Mouse (Mus musculus) lung, embryonic 15.5 days (tissue): Measurements from ENCODE around the gene St8sia4. TPM values are rescaled to one million over a fixed set of nuclear protein-coding genes. Genes with fewer than 3 reads are reported as not detected.

Experiments used
- ATAC-seq: fragments of 200-750 bp; cut with Nextera tagmentation; 2 replicates; pipeline ENCODE4 v1.8.0; 2017; ENCODE audit warnings: moderate number of reproducible peaks, borderline replicate concordance; ENCODE audit not compliant: low FRiP score, low TSS enrichment; ENCODE audit errors: extremely low read depth
- H3K27ac ChIP-seq: fragments of 300-500 bp; sonication (generic); 2 replicates; pipeline ENCODE4 v1.5.1; 2015; ENCODE audit warnings: moderate library complexity, mild to moderate bottlenecking, inconsistent platforms
- H3K27me3 ChIP-seq: fragments of 300-500 bp; sonication (generic); 2 replicates; pipeline ENCODE4 v1.6.1; 2015; ENCODE audit warnings: inconsistent platforms
- H3K36me3 ChIP-seq: fragments of 300-500 bp; sonication (generic); 2 replicates; pipeline ENCODE4 v1.6.1; 2015; ENCODE audit warnings: inconsistent platforms
- H3K4me1 ChIP-seq: fragments of 300-500 bp; sonication (generic); 2 replicates; pipeline ENCODE4 v1.6.1; 2015; ENCODE audit warnings: inconsistent platforms
- H3K4me2 ChIP-seq: fragments of 300-500 bp; sonication (generic); 2 replicates; pipeline ENCODE4 v1.6.1; 2015; ENCODE audit warnings: inconsistent platforms, mild to moderate bottlenecking, moderate library complexity
- H3K4me3 ChIP-seq: fragments of 300-500 bp; sonication (generic); 2 replicates; pipeline ENCODE4 v1.5.1; 2015; ENCODE audit warnings: mild to moderate bottlenecking, inconsistent platforms
- H3K9ac ChIP-seq: fragments of 300-500 bp; sonication (generic); 2 replicates; pipeline ENCODE4 v1.6.1; 2015; ENCODE audit warnings: inconsistent platforms
- H3K9me3 ChIP-seq: fragments of 300-500 bp; sonication (generic); 2 replicates; pipeline ENCODE4 v1.6.1; 2016; ENCODE audit warnings: inconsistent platforms
- WGBS: fragments of 180-500 bp; shearing (Covaris S2); methylation state at CpG from one replicate; pipeline ENCODE4 v1.1.7; 2015; 5-methylcytosine and 5-hydroxymethylcytosine counted together
- polyA plus RNA-seq: library from polyadenylated mRNA; unstranded; fragments of >200 nt; fragmentation: Nextera tagmentation; extraction: Ambion mirVana; gene quantifications from 2 replicates; pipeline ENCODE4 v1.2.1, GENCODE M21; 2015

St8sia4 gene
- polyA plus RNA-seq = 10.4 and 11.1 TPM in 2 replicates

DNA sequence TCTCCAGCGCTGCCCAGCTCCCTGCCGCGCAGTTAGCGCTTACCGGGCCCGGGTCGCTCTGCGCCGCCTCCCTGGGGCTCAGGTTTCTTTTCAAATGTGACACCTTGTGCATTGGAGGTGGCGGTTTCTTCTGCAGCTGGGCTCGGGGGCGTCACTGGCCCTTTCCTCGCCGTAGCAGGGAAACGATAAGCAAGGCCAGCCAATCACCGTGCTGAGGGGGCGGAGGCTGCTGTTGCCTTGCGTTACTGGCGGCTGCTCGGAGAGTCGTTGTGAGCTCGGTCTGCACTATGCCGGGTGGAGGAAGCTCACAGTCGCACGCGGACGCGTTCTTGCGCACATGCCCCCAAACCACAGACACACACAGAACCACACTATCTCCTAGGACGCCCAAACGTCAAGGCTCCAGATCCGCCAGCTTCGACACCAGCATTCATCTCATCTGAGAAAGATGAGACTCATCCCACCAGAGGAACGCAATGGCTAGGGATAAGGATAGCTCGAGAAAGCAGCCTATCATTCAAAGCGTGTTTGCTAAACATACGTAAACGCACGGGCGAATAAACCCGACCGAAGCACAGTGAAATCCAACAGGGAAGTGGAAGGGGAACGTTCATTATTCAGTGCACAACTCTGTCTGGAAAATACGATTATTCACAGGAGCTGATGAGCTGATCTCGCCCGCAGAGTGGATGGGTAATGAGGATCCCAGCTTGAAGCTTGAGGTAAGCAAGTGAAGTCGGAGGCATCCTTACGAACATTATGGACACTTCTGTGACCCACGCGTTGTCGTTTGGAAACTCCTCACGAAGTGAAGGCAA is at the start of gene St8sia4:
Gene St8sia4 (minus strand): TSS at position 137 of the 818 bp plus-strand sequence.
- H3K4me1 ChIP-seq = peaks cover 21% of the 10 kb centered on the region
- H3K27ac ChIP-seq = peak within 1 kb of the TSS; percentile 20
- H3K36me3 ChIP-seq = no peaks in the 10 kb centered on the region
- under 1% methylated on average over 52 of the region's 52 CpGs for WGBS
- peak within 1 kb of the TSS; percentile 64 for H3K4me3 ChIP-seq
- peak; percentile 95 for ATAC-seq
- no peaks in the 10 kb centered on the region for H3K9me3 ChIP-seq
- peak within 1 kb of the TSS; percentile 46 for H3K9ac ChIP-seq
- H3K27me3 ChIP-seq = no peaks in the 10 kb centered on the region
- peak within 1 kb of the TSS; percentile 79 for H3K4me2 ChIP-seq

DNA sequence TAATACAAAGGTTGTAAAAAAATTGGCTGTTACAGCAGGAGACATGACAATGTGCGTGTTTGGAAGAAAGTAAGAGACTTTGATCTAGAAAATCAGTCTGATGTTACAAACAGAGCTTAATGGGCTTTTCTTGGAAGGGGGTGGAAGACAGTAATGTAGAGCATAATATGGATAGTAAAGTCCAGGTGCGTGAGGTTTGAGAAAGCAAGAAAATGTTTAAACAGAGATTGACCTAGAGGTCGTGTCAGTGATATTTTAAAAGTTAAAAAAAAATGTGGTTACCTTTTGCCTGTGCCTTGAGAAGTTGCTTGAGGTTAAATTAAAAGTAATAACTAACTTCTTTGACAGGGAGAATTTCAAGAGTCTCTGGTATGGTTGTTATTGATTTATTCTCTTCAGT is 41.8 kb upstream of the St8sia4 start:
- Histone ChIP-seq H3K4me1 (no peaks in the 10 kb centered on the region), H3K36me3 (no peaks in the 10 kb centered on the region), H3K27me3 (no peaks in the 10 kb centered on the region), H3K27ac (no peak overlapping the region), H3K4me2 (no peak overlapping the region), H3K9ac (no peak overlapping the region), H3K4me3 (no peak overlapping the region), H3K9me3 (no peaks in the 10 kb centered on the region)
- ATAC-seq = no peak
- 43% methylated on average over 3 of the region's 3 CpGs for WGBS

DNA sequence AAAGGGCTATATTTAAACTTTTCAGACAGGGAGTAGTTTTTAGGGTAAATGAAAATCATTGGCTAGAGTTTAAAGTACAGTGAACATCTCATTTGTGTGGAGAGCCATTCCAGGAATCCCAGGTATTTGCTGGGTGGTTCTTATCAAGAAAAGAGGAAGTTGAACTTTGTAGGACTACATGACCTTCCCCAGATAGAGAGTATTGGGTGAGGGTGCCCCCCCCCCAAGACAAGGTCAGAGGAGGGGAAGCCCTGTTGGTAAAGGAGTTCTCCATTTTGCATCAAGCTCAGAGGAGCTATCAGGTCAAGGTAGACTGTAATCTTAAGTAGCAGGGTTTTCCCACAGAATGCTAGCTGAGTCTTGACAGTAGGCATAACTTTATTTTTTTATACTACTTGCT is 32.5 kb upstream of the St8sia4 start:
- H3K27me3 ChIP-seq = no peaks in the 10 kb centered on the region
- no peak overlapping the region for H3K27ac ChIP-seq
- no peak overlapping the region for H3K4me2 ChIP-seq
- H3K4me1 ChIP-seq = no peaks in the 10 kb centered on the region
- H3K9ac ChIP-seq = no peak overlapping the region
- no peaks in the 10 kb centered on the region for H3K9me3 ChIP-seq
- ATAC-seq = no peak
- no peak overlapping the region for H3K4me3 ChIP-seq
- H3K36me3 ChIP-seq = no peaks in the 10 kb centered on the region

DNA sequence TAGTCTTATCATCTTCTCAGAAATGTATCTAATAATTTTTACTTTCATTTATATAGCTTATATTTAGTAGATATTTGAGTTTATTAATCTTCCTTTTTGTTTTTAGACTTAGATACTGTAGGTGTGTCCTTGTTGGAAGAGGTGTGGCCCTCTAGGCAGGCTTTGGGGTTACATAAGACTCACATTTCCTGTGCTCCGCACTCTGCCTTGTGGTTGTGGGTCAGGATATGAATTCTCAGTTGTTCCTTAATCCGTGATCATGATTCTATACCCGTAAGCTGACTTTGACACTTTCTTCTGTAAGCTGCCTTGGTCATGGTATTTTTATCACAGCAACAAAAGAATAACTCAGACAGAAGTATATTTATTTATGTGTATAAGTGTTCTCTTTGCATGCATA is 6.7 kb upstream of the St8sia4 start:
- Histone ChIP-seq H3K9me3 (no peaks in the 10 kb centered on the region), H3K4me2 (no peak overlapping the region), H3K27me3 (no peaks in the 10 kb centered on the region), H3K27ac (no peak overlapping the region), H3K9ac (no peak overlapping the region), H3K4me1 (no peaks in the 10 kb centered on the region), H3K4me3 (no peak overlapping the region), H3K36me3 (no peaks in the 10 kb centered on the region)
- no peak for ATAC-seq
- 80% methylated on average over 3 of the region's 3 CpGs for WGBS

DNA sequence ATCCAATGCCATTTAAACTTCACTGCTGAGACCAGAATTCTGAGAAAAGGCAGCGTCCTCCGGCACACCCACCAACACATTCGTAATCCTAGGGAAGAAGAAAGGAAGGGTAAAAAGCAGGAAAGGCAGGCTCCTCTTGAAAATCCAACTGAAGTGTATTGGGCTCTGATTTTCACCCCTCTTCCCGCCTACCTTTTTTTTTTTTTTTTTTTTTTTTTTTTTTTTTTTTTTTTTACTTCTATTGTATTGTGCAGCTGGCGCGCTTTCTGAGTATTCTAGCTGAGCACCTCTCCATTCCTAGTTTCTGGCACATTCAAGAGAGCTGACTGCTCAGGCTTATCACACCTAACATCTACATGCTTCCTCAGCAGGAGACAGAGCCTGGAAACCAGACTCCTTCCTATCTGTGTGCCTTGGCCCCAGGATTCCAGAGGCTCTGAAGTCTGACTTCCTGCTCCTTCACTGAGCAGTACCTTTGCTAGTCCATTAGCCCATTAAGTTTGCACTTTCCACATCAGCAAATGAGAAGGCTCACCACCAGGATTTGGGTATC is 958 bp upstream of the St8sia4 start:
- Histone ChIP-seq H3K9ac (peak overlapping the region; percentile 46), H3K36me3 (no peaks in the 10 kb centered on the region), H3K9me3 (no peaks in the 10 kb centered on the region), H3K4me3 (peak overlapping the region; percentile 64), H3K27ac (peak overlapping the region; percentile 20; the same call in 1 of the 2 replicates), H3K4me1 (peaks cover 21% of the 10 kb centered on the region), H3K4me2 (peak overlapping the region; percentile 79), H3K27me3 (no peaks in the 10 kb centered on the region)
- ATAC-seq = no peak
- 10% methylated on average over 6 of the region's 6 CpGs for WGBS

- Histone ChIP-seq H3K9ac (peak overlapping the region; percentile 46), H3K27me3 (no peaks in the 10 kb centered on the region), H3K9me3 (no peaks in the 10 kb centered on the region), H3K4me3 (peak overlapping the region; percentile 64), H3K4me2 (peak overlapping the region; percentile 79), H3K4me1 (peaks cover 21% of the 10 kb centered on the region), H3K36me3 (no peaks in the 10 kb centered on the region), H3K27ac (peak overlapping the region; percentile 18)
- WGBS = under 1% methylated on average over 14 of the region's 14 CpGs
- peak; percentile 4; the same call in 1 of the 2 replicates for ATAC-seq
Measured at GRCm38 (mm10) chr1:95666541-95667320, 640 bp downstream of the St8sia4 start.

GRCm38 (mm10) chr1:95665951-95666484 is 1.4 kb downstream of the St8sia4 start:
- peak; percentile 40; the same call in 1 of the 2 replicates for ATAC-seq
- Histone ChIP-seq H3K27me3 (no peaks in the 10 kb centered on the region), H3K9me3 (no peaks in the 10 kb centered on the region), H3K27ac (peak overlapping the region; percentile 56), H3K4me2 (peak overlapping the region; percentile 79), H3K36me3 (no peaks in the 10 kb centered on the region), H3K9ac (peak overlapping the region; percentile 23), H3K4me3 (peak overlapping the region; percentile 64), H3K4me1 (peaks cover 21% of the 10 kb centered on the region)
- WGBS = under 1% methylated on average over 17 of the region's 17 CpGs

DNA sequence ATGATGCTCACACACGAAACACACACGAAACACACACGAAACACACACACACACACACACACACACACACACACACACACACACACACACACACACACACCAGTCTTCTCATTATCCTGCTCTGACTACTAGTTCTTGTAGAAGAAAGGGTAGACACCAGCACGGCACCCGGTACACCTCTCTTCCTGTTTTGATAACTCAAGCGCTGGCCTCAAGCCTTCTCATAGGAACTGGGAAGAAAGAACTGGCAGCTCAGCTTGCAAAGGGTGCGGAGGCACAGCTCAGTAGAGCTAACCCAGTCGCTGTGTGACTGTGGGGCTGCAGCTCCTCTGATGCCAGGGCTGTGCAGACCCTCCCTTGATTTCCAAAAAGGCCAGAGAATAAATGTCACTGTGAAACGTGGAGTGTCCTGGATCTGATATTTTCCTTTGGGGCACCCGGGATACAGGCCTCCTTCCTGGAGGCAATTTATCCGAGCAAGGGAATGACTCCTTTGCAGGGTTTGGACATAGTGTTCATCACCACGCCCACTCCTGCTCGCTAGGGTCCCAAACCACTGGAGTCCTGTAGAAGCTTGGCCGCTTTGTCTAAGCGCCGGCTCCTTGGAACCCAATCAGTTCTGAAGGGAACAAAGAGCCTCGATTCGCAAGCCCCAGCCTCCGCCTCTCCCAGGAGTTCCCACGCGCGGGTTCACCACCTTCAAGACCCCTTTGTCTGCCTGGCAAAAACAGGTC is 2.2 kb downstream of the St8sia4 start:
- no peaks in the 10 kb centered on the region for H3K27me3 ChIP-seq
- no peaks in the 10 kb centered on the region for H3K36me3 ChIP-seq
- WGBS = 11% methylated on average over 22 of the region's 22 CpGs
- peak overlapping the region; percentile 23 for H3K9ac ChIP-seq
- peaks cover 21% of the 10 kb centered on the region for H3K4me1 ChIP-seq
- H3K27ac ChIP-seq = peak overlapping the region; percentile 56
- peak overlapping the region; percentile 64 for H3K4me3 ChIP-seq
- H3K9me3 ChIP-seq = no peaks in the 10 kb centered on the region
- ATAC-seq = no peak
- H3K4me2 ChIP-seq = peak overlapping the region; percentile 79

- no peak overlapping the region for H3K9ac ChIP-seq
- H3K4me2 ChIP-seq = peak overlapping the region; percentile 79
- no peak for ATAC-seq
- no peaks in the 10 kb centered on the region for H3K9me3 ChIP-seq
- H3K36me3 ChIP-seq = no peaks in the 10 kb centered on the region
- no peaks in the 10 kb centered on the region for H3K27me3 ChIP-seq
- WGBS = 33% methylated on average over 4 of the region's 4 CpGs
- H3K4me1 ChIP-seq = peaks cover 21% of the 10 kb centered on the region
- peak overlapping the region; percentile 64 for H3K4me3 ChIP-seq
- peak overlapping the region; percentile 6; the same call in 1 of the 2 replicates for H3K27ac ChIP-seq
Measured at GRCm38 (mm10) chr1:95664321-95664825, 3.0 kb downstream of the St8sia4 start.

DNA sequence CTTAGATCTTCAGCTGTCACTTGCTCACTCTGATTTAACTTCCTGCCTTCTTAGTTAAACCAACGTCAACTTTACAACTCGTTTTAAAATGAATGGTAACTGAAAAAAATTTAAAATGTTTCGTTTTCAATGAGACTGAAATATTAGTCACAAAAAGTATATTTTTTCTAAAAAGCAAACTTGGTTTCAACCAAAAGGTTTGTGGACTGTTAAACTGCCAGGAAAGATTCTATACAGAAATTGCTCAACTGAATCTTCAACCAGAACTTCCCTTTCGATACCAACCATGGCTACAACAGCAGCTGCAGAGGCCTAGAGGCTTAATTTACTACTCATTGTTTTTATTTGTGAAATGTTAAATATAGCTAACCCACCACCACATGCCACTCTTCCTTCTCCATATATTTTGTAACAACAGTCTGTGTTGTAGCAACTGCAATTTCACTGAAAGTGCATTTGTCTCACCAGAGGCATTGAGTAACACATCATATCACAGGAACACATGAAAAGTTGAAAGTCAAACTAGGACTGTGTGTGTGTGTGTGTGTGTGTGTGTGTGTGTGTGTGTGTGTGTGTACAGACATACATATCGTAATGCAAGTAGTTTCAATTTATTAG is 10.2 kb downstream of the St8sia4 start:
- H3K9ac ChIP-seq = no peak overlapping the region
- 57% methylated on average over 5 of the region's 5 CpGs for WGBS
- ATAC-seq = no peak
- H3K27ac ChIP-seq = no peak overlapping the region
- no peak overlapping the region for H3K4me3 ChIP-seq
- no peaks in the 10 kb centered on the region for H3K27me3 ChIP-seq
- H3K4me1 ChIP-seq = no peaks in the 10 kb centered on the region
- H3K9me3 ChIP-seq = no peaks in the 10 kb centered on the region
- no peaks in the 10 kb centered on the region for H3K36me3 ChIP-seq
- H3K4me2 ChIP-seq = no peak overlapping the region

DNA sequence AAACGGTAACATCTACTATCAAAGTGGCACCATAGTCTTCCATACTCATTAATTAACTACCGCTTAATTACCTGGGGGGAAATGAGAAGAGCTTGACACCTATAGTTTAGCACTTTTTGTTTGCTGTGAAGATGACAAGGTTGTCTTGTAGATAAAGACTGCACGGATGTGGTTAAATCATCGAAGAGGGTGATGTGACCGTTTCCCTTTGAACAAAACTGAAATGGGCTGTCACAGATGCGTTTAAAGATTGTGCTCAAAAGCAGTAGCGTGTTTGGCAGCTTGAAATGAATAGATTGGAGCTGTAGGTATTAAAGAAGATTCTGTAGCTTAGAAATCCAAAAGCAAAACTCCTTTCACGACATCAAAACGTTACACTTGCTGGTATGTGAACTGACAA is 11.8 kb downstream of the St8sia4 start:
- no peak overlapping the region for H3K9ac ChIP-seq
- H3K27me3 ChIP-seq = no peaks in the 10 kb centered on the region
- H3K4me1 ChIP-seq = no peaks in the 10 kb centered on the region
- H3K9me3 ChIP-seq = no peaks in the 10 kb centered on the region
- WGBS = 81% methylated on average over 9 of the region's 9 CpGs
- ATAC-seq = no peak
- H3K36me3 ChIP-seq = no peaks in the 10 kb centered on the region
- no peak overlapping the region for H3K4me3 ChIP-seq
- no peak overlapping the region for H3K4me2 ChIP-seq
- no peak overlapping the region for H3K27ac ChIP-seq
